Mouse (Mus musculus): ENCODE data around the gene Mettl16. TPM values are rescaled to one million over a fixed set of nuclear protein-coding genes. Genes with fewer than 3 reads are reported as not detected.

The Mettl16 gene
- polyA plus RNA-seq, 1 experiment from 2014 or later: 47.5 TPM

- H3K27ac ChIP-seq: no peak overlapping the region
- H3K4me1 ChIP-seq (replicated peaks): peaks cover 7% of the 10 kb centered on the region
- WGBS: 69% methylated on average over 2 of the region's 2 CpGs
- no peak for DNase-seq (ENCODE audit: low spot score)
- H3K9me3 ChIP-seq: no peaks in the 10 kb centered on the region
- no peak overlapping the region for H3K4me3 ChIP-seq
- H3K27me3 ChIP-seq (ENCODE audit: insufficient read depth, poor library complexity, severe bottlenecking): no peaks in the 10 kb centered on the region
- no peaks in the 10 kb centered on the region for H3K36me3 ChIP-seq
Measured at GRCm38 (mm10) chr11:74756631-74757030, 14.0 kb upstream of the Mettl16 start.

DNA sequence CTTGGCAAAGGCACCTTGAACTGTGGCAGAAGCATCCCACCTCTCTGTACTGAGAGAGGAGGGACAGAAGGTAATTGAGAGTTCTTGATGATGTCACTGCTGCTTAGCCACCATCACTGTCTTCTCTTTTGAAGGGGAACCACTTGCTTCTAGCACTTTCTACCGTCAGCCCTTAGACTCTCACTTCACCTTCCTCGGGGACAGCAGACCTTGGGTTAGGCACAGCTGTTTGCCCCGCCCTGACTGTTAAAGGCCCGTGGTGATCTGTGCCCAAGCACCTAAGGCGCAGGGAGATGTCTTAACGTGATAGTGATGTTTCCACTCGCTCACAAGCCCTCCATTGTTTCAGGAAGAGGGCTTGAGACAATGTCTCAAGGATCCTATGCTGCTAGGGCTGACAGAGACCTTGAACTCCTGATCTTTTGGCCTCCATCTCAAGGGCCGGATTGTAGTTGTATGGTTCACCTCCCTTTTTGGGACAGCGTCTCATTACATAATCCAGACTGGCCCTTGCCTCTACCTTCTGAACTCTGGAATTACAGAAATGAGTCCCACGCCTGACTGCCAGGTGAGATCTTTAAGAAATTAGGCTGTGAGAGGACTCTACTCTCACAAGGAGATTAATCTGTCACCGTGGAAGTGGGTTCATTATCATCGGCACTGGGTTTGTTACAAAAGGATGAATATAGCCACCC lies 9.5 kb upstream of the Mettl16 start:
- DNase-seq (ENCODE audit: low spot score): no peak
- H3K36me3 ChIP-seq: no peaks in the 10 kb centered on the region

GRCm38 (mm10) chr11:74763960-74764625 lies 6.5 kb upstream of the Mettl16 start:
- WGBS: 80% methylated on average over 10 of the region's 10 CpGs
- H3K27me3 ChIP-seq (ENCODE audit: insufficient read depth, poor library complexity, severe bottlenecking): no peaks in the 10 kb centered on the region
- no peaks in the 10 kb centered on the region for H3K36me3 ChIP-seq
- no peak overlapping the region for H3K4me3 ChIP-seq
- DNase-seq (ENCODE audit: low spot score): no peak
- H3K27ac ChIP-seq: no peak overlapping the region
- no peaks in the 10 kb centered on the region for H3K4me1 ChIP-seq (replicated peaks)
- no peaks in the 10 kb centered on the region for H3K9me3 ChIP-seq

More for the DNA sequence above, 9.5 kb upstream of the Mettl16 start:
- H3K9me3 ChIP-seq: no peaks in the 10 kb centered on the region
- H3K27me3 ChIP-seq (ENCODE audit: insufficient read depth, poor library complexity, severe bottlenecking): no peaks in the 10 kb centered on the region
- no peak overlapping the region for H3K27ac ChIP-seq
- H3K4me3 ChIP-seq: no peak overlapping the region
- no peaks in the 10 kb centered on the region for H3K4me1 ChIP-seq (replicated peaks)
- 76% methylated on average over 12 of the region's 12 CpGs for WGBS

DNA sequence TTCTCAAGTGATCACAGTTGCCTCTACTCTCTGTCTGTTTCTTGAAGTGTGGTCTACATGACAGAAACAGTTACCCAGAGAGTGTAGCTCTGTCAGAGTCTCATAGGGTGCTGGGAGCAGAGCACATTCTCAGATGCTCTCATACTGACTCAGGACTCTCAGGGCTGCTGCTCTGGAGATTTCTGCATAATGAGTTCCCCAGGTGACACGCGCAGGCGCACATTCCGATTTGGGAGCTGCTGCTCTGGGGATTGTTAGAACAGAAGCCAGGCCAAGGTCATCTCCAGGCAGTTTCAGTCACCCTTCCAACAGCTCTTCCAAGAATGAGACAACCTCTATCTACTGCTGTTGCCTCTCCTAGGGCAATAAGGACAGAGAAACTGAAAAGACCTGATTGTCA lies 3.2 kb upstream of the Mettl16 start:
- Histone ChIP-seq H3K27me3 (ENCODE audit: insufficient read depth, poor library complexity, severe bottlenecking) (no peaks in the 10 kb centered on the region), H3K36me3 (no peaks in the 10 kb centered on the region), H3K27ac (no peak overlapping the region), H3K4me3 (no peak overlapping the region), H3K9me3 (no peaks in the 10 kb centered on the region), H3K4me1 (replicated peaks) (peaks cover 20% of the 10 kb centered on the region)
- WGBS: 89% methylated on average over 4 of the region's 4 CpGs
- no peak for DNase-seq (ENCODE audit: low spot score)

- Histone ChIP-seq H3K27ac (no peak overlapping the region), H3K4me3 (no peak overlapping the region), H3K9me3 (no peaks in the 10 kb centered on the region), H3K36me3 (peaks cover under 1% of the 10 kb centered on the region), H3K4me1 (replicated peaks) (peaks cover 20% of the 10 kb centered on the region), H3K27me3 (ENCODE audit: insufficient read depth, poor library complexity, severe bottlenecking) (no peaks in the 10 kb centered on the region)
- 41% methylated on average over 6 of the region's 6 CpGs for WGBS
- peak; percentile 43 for DNase-seq (ENCODE audit: low spot score)
Measured at GRCm38 (mm10) chr11:74768045-74768444, 2.6 kb upstream of the Mettl16 start.

DNA sequence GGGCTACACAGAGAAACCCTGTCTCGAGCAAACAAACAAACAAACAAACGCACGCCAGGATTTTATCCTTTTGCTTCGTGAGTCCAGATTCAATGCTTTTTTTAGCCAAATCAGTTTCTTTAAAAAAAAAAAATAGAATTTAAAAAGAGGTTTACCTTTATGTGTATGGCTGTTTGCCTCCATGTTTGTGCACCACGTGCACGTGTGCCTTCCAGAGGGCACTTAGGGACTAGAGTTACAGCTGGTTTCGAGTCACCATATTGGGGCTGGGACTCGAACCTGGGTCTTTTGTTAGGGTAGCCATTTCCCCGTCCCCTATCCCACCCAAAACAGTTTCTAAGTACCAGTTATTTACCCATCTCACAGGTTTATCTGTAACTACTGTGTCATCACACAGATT lies 593 bp upstream of the Mettl16 start:
- Histone ChIP-seq H3K4me1 (replicated peaks) (peaks cover 20% of the 10 kb centered on the region), H3K4me3 (peak overlapping the region; percentile 91), H3K36me3 (peaks cover 21% of the 10 kb centered on the region), H3K27ac (peak overlapping the region; percentile 96), H3K27me3 (ENCODE audit: insufficient read depth, poor library complexity, severe bottlenecking) (no peaks in the 10 kb centered on the region), H3K9me3 (no peaks in the 10 kb centered on the region)
- DNase-seq (ENCODE audit: low spot score): no peak
- 84% methylated on average over 9 of the region's 9 CpGs for WGBS

- Histone ChIP-seq H3K4me3 (peak overlapping the region; percentile 91), H3K4me1 (replicated peaks) (peaks cover 20% of the 10 kb centered on the region), H3K27me3 (ENCODE audit: insufficient read depth, poor library complexity, severe bottlenecking) (no peaks in the 10 kb centered on the region), H3K36me3 (peaks cover 33% of the 10 kb centered on the region), H3K9me3 (no peaks in the 10 kb centered on the region), H3K27ac (peak overlapping the region; percentile 96)
- 15% methylated on average over 8 of the region's 8 CpGs for WGBS
- DNase-seq (ENCODE audit: low spot score): no peak
Measured at GRCm38 (mm10) chr11:74771234-74771633, 604 bp downstream of the Mettl16 start.

- Histone ChIP-seq H3K9me3 (no peaks in the 10 kb centered on the region), H3K27me3 (ENCODE audit: insufficient read depth, poor library complexity, severe bottlenecking) (no peaks in the 10 kb centered on the region), H3K4me1 (replicated peaks) (peaks cover 20% of the 10 kb centered on the region), H3K36me3 (peaks cover 36% of the 10 kb centered on the region), H3K4me3 (peak overlapping the region; percentile 91), H3K27ac (no peak overlapping the region)
- 71% methylated on average over 4 of the region's 4 CpGs for WGBS
- DNase-seq (ENCODE audit: low spot score): no peak
Measured at GRCm38 (mm10) chr11:74771650-74772049, 1.0 kb downstream of the Mettl16 start.

GRCm38 (mm10) chr11:74772386-74772785 lies 1.8 kb downstream of the Mettl16 start:
- WGBS: 91% methylated on average over 2 of the region's 2 CpGs
- no peaks in the 10 kb centered on the region for H3K9me3 ChIP-seq
- H3K4me1 ChIP-seq (replicated peaks): peaks cover 20% of the 10 kb centered on the region
- H3K27me3 ChIP-seq (ENCODE audit: insufficient read depth, poor library complexity, severe bottlenecking): no peaks in the 10 kb centered on the region
- no peak for DNase-seq (ENCODE audit: low spot score)
- no peak overlapping the region for H3K27ac ChIP-seq
- no peak overlapping the region for H3K4me3 ChIP-seq
- H3K36me3 ChIP-seq: peaks cover 44% of the 10 kb centered on the region

DNA sequence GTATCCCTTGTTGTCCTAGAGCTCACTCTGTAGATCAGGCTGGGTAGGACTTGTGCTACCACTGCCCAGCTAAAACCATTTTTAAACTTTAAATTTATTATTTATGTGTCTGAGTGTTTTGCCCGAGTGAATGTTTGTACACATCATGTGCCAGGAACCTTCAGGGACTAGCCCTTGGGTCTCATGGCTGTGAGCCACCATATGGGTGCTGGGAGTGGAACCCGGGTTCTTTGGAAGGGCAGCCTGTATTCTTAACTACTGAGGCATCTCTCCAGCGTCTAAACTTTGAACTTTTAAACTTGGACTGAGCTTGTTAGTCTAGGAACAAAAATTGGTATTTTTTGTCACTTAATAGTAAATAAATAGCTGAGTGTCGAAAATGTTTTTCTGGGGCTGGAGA lies 22.2 kb downstream of the Mettl16 start:
- no peaks in the 10 kb centered on the region for H3K4me1 ChIP-seq (replicated peaks)
- H3K27ac ChIP-seq: no peak overlapping the region
- no peak overlapping the region for H3K4me3 ChIP-seq
- peaks cover 95% of the 10 kb centered on the region for H3K36me3 ChIP-seq
- no peaks in the 10 kb centered on the region for H3K27me3 ChIP-seq (ENCODE audit: insufficient read depth, poor library complexity, severe bottlenecking)
- WGBS: 94% methylated on average over 4 of the region's 4 CpGs
- H3K9me3 ChIP-seq: no peaks in the 10 kb centered on the region
- no peak for DNase-seq (ENCODE audit: low spot score)

- DNase-seq (ENCODE audit: low spot score): no peak
- Histone ChIP-seq H3K4me1 (replicated peaks) (no peaks in the 10 kb centered on the region), H3K27ac (no peak overlapping the region), H3K36me3 (peaks cover 90% of the 10 kb centered on the region), H3K27me3 (ENCODE audit: insufficient read depth, poor library complexity, severe bottlenecking) (no peaks in the 10 kb centered on the region), H3K4me3 (no peak overlapping the region), H3K9me3 (no peaks in the 10 kb centered on the region)
- WGBS: 87% methylated on average over 4 of the region's 4 CpGs
Measured at GRCm38 (mm10) chr11:74800658-74801057, 30.0 kb downstream of the Mettl16 start.

DNA sequence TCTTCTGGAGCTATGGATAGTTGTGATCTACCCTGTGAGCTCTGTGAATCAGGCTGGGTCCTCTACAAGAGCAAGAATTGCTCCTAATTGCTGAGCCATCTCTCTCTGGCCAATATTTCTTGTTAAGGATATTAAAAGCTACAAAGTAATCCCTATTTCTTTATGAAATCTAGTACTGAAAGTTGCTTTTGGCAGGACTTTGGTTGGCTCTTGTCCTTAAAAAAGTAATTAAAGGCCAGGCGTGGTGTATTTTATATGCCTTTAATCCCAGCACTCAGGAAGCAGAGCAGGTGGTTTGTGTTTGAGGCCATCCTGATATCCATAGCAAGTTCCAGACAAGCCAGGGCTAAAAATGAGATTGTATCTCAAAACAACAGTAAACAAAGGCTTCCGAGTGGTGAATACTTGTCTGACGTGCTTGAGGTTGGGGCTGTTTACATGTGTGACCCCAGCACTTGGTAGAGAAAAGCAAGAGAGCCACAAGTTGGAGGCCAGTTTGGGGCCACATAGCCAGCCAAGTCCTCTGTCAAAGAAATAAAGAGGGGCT lies 33.5 kb downstream of the Mettl16 start:
- Histone ChIP-seq H3K4me1 (replicated peaks) (no peaks in the 10 kb centered on the region), H3K4me3 (no peak overlapping the region), H3K27me3 (ENCODE audit: insufficient read depth, poor library complexity, severe bottlenecking) (no peaks in the 10 kb centered on the region), H3K36me3 (peaks cover 90% of the 10 kb centered on the region), H3K9me3 (no peaks in the 10 kb centered on the region), H3K27ac (no peak overlapping the region)
- 88% methylated on average over 3 of the region's 3 CpGs for WGBS
- DNase-seq (ENCODE audit: low spot score): no peak

GRCm38 (mm10) chr11:74807246-74807882 lies 36.7 kb downstream of the Mettl16 start:
- WGBS: 92% methylated on average over 6 of the region's 6 CpGs
- Histone ChIP-seq H3K4me3 (no peak overlapping the region), H3K27me3 (ENCODE audit: insufficient read depth, poor library complexity, severe bottlenecking) (no peaks in the 10 kb centered on the region), H3K4me1 (replicated peaks) (peaks cover 9% of the 10 kb centered on the region), H3K9me3 (no peaks in the 10 kb centered on the region), H3K27ac (no peak overlapping the region), H3K36me3 (peaks cover 77% of the 10 kb centered on the region)
- no peak for DNase-seq (ENCODE audit: low spot score)
